Comparison of ENCODE assay signal across 25 mouse cellular contexts in genomic region chr2:125438381-125438780, GRCm38 (mm10).
"Had no signal": no experiment of that assay in that cellular context is flagged by ENCODE, and none has a peak within 500 bp of the region (broad histone marks: within the 10 kb centered on the region; RNA-seq: fewer than 3 reads in every experiment).

No protein-coding gene starts in this region.

- H3K9me3 ChIP-seq: heart, embryonic 10.5 days; hindbrain, embryonic 13.5 days; hindbrain, embryonic 15.5 days; kidney, embryonic 15.5 days; limb, embryonic 10.5 days; limb, embryonic 12.5 days; liver, embryonic 13.5 days had no signal

- H3K27me3 ChIP-seq: heart, embryonic 12.5 days; hindbrain, embryonic 13.5 days; hindbrain, embryonic 15.5 days; kidney, embryonic 15.5 days; limb, embryonic 12.5 days; liver, embryonic 13.5 days had no signal

- H3K4me2 ChIP-seq: heart, embryonic 12.5 days; hindbrain, embryonic 13.5 days; hindbrain, embryonic 15.5 days; kidney, embryonic 15.5 days; limb, embryonic 12.5 days; liver, embryonic 11.5 days; liver, embryonic 13.5 days had no signal

- ATAC-seq: hindbrain, postnatal 0 days; intestine, embryonic 16.5 days had no signal

- H3K36me3 ChIP-seq: heart, embryonic 10.5 days; hindbrain, embryonic 13.5 days; hindbrain, embryonic 15.5 days; kidney, embryonic 15.5 days; limb, embryonic 12.5 days; liver, embryonic 13.5 days had no signal

- H3K9ac ChIP-seq: heart, embryonic 12.5 days; hindbrain, embryonic 13.5 days; hindbrain, embryonic 15.5 days; kidney, embryonic 15.5 days; limb, embryonic 12.5 days; liver, embryonic 13.5 days had no signal

- H3K27ac ChIP-seq: heart, embryonic 10.5 days; hindbrain, embryonic 13.5 days; hindbrain, embryonic 15.5 days; hindbrain, postnatal 0 days; kidney, embryonic 15.5 days; kidney, postnatal 0 days; left cerebral cortex, adult 2 months; limb, embryonic 10.5 days; limb, embryonic 12.5 days; liver, embryonic 13.5 days had no signal

- H3K4me3 ChIP-seq: heart, embryonic 10.5 days; heart, embryonic 12.5 days; hindbrain, embryonic 13.5 days; hindbrain, embryonic 15.5 days; kidney, embryonic 15.5 days; left cerebral cortex, adult 2 months; limb, embryonic 10.5 days; limb, embryonic 12.5 days; liver, embryonic 13.5 days had no signal

- H3K4me1 ChIP-seq: hindbrain, embryonic 13.5 days; hindbrain, embryonic 15.5 days; liver, embryonic 13.5 days had no signal

- DNase-seq: gastrocnemius, postnatal 14 days; gastrocnemius, postnatal 36 days; heart, adult 18-20 months; heart, postnatal 10 days; heart, postnatal 36 days; kidney, adult 11 months; kidney, adult 2 months; kidney, adult 9 months; kidney, postnatal 14 days; kidney, postnatal 36 days; layer of hippocampus, adult 9-11 months; liver; liver, embryonic 13.5 days had no signal
